Mouse (Mus musculus) embryonic facial prominence, embryonic 15.5 days (tissue): ENCODE results near the gene Apol7e. TPM values are rescaled to one million over a fixed set of nuclear protein-coding genes. Genes with fewer than 3 reads are reported as not detected.
"Not testable (repeated sequence)": the region's sequence is repeated elsewhere in the genome, so short reads cannot be mapped to it uniquely, and the experiment has no call there.

Experiments used
- ATAC-seq: fragments of 200-750 bp; cut with Nextera tagmentation; 2 replicates; pipeline ENCODE4 v1.8.0; 2017; ENCODE audit warnings: low read depth, moderate TSS enrichment; ENCODE audit not compliant: insufficient number of reproducible peaks, low FRiP score, low TSS enrichment
- H3K27ac ChIP-seq: fragments of 300-500 bp; sonication (generic); replicated peaks from 2 replicates; pipeline ENCODE4 v1.5.1; 2015; ENCODE audit warnings: mild to moderate bottlenecking, inconsistent platforms
- H3K27me3 ChIP-seq: fragments of 300-500 bp; sonication (generic); 2 replicates; pipeline ENCODE4 v1.6.1; 2015; ENCODE audit warnings: inconsistent platforms
- H3K36me3 ChIP-seq: fragments of 300-500 bp; sonication (generic); 2 replicates; pipeline ENCODE4 v1.6.1; 2015; ENCODE audit warnings: mild to moderate bottlenecking, inconsistent platforms
- H3K4me1 ChIP-seq: fragments of 300-500 bp; sonication (generic); 2 replicates; pipeline ENCODE4 v1.6.1; 2015; ENCODE audit warnings: inconsistent platforms
- H3K4me2 ChIP-seq: fragments of 300-500 bp; sonication (generic); replicated peaks from 2 replicates; pipeline ENCODE4 v1.6.1; 2015; ENCODE audit warnings: mild to moderate bottlenecking, inconsistent platforms
- H3K4me3 ChIP-seq: fragments of 300-500 bp; sonication (generic); replicated peaks from 2 replicates; pipeline ENCODE4 v1.5.1; 2015; ENCODE audit warnings: mild to moderate bottlenecking, inconsistent platforms
- H3K9ac ChIP-seq: fragments of 300-500 bp; sonication (generic); 2 replicates; pipeline ENCODE4 v1.6.1; 2015; ENCODE audit warnings: inconsistent platforms
- H3K9me3 ChIP-seq: fragments of 300-500 bp; sonication (generic); replicated peaks from 2 replicates; pipeline ENCODE4 v1.6.1; 2016; ENCODE audit warnings: inconsistent platforms
- WGBS: fragments of 180-500 bp; shearing (Covaris S2); methylation state at CpG from one replicate; pipeline ENCODE4 v1.1.7; 2015; 5-methylcytosine and 5-hydroxymethylcytosine counted together
- polyA plus RNA-seq: library from polyadenylated mRNA; unstranded; fragments of >200 nt; fragmentation: Nextera tagmentation; extraction: Ambion mirVana; gene quantifications from 2 replicates; pipeline ENCODE4 v1.2.1, GENCODE M21; 2015

Gene Apol7e
- polyA plus RNA-seq, result not detected in 2 replicates

GRCm38 (mm10) chr15:77698656-77699055 is at the start of gene Apol7e:
Gene Apol7e, plus strand, starts transcription at chr15:77698857.
- not testable (repeated sequence) for H3K27ac ChIP-seq, H3K9ac ChIP-seq, H3K9me3 ChIP-seq, H3K4me2 ChIP-seq, H3K27me3 ChIP-seq, H3K4me3 ChIP-seq, H3K36me3 ChIP-seq, H3K4me1 ChIP-seq, ATAC-seq
- 76% methylated on average over 4 of the region's 4 CpGs for WGBS

GRCm38 (mm10) chr15:77651143-77651542 is 47.5 kb upstream of the Apol7e start:
- H3K9me3 ChIP-seq, H3K27ac ChIP-seq, H3K9ac ChIP-seq, H3K4me3 ChIP-seq, H3K4me1 ChIP-seq, H3K4me2 ChIP-seq, H3K27me3 ChIP-seq, H3K36me3 ChIP-seq, ATAC-seq: not testable (repeated sequence)

- not testable (repeated sequence) for H3K9ac ChIP-seq, H3K27me3 ChIP-seq, H3K4me3 ChIP-seq, H3K9me3 ChIP-seq, H3K4me2 ChIP-seq, H3K4me1 ChIP-seq, ATAC-seq, H3K27ac ChIP-seq, H3K36me3 ChIP-seq
- WGBS, result 79% methylated on average over 1 of the region's 1 CpGs
These were observed 38.9 kb upstream of the Apol7e start for GRCm38 (mm10) chr15:77659773-77660172.

- H3K4me2 ChIP-seq, H3K4me3 ChIP-seq, H3K9ac ChIP-seq, H3K27ac ChIP-seq, ATAC-seq, H3K27me3 ChIP-seq, H3K4me1 ChIP-seq, H3K9me3 ChIP-seq, H3K36me3 ChIP-seq: not testable (repeated sequence)
- 80% methylated on average over 2 of the region's 2 CpGs for WGBS
These were observed 36.8 kb upstream of the Apol7e start for GRCm38 (mm10) chr15:77661841-77662240.

DNA sequence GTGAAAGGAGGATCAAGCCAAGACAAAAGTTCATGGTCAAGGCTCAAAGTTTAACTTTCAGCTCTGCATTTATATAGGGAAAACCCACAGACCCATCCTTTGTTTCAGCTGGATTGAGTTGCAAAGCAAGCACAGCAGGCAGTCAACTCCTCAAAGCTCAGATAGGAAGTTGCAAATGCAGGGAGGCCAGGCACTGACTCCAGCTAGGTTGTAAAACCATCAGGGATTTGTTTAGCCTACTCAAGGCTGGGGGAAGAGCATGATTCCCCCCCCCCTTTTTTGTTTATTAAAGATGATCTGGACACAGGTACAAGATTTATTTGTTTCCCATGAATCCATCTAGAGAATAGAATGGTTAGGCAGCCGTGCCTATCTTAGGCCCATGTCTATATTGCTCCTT is 24.6 kb upstream of the Apol7e start:
- not testable (repeated sequence) for H3K9ac ChIP-seq, H3K4me2 ChIP-seq, H3K4me3 ChIP-seq, H3K36me3 ChIP-seq, H3K27ac ChIP-seq, H3K4me1 ChIP-seq, H3K27me3 ChIP-seq, ATAC-seq, H3K9me3 ChIP-seq
- WGBS, result 68% methylated on average over 1 of the region's 1 CpGs

GRCm38 (mm10) chr15:77683944-77684343 is 14.7 kb upstream of the Apol7e start:
- ATAC-seq, H3K4me1 ChIP-seq, H3K27me3 ChIP-seq, H3K9me3 ChIP-seq, H3K36me3 ChIP-seq, H3K27ac ChIP-seq, H3K4me2 ChIP-seq, H3K4me3 ChIP-seq, H3K9ac ChIP-seq: not testable (repeated sequence)
- 15% methylated on average over 11 of the region's 11 CpGs for WGBS

DNA sequence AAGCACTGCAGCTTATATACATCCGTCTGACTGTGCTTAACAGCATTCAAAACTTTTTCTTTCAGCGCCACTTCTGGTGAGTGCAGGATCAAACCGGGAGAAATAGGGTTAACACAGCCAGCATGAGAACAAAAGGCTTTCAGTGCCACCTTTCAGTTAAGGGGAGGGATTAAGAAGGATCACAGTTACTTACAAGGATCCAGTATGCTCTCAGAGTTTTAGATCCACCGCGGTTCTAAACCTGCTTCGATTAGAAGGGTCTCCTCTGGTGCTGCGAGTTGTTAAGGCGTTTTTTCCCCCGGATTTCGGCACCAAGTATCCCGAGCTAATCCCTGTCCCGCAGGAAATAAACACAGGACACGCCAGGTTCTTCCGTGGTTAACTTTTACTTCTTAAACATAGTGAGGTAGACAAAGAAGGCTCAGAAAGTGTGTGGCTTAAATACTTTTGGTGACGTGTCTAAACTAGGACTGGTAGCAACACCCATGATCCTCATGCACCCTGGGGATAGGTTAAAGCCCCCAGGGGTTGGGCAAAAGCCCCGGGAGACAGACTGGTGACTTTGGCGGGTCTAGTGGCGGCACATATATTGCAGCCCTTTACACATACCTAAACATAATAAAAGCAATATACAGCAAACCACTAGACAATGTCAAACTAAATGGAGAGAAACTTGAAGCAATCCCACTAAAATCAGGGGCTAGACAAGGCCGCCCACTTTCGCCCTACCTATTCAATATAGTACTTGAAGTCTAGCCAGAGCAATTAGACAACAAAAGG is 6.9 kb upstream of the Apol7e start:
- H3K9me3 ChIP-seq, H3K27ac ChIP-seq, H3K27me3 ChIP-seq, H3K9ac ChIP-seq, ATAC-seq, H3K4me1 ChIP-seq, H3K36me3 ChIP-seq: not testable (repeated sequence)
- H3K4me2 ChIP-seq, result peak overlapping the region; percentile 50
- H3K4me3 ChIP-seq, result peak overlapping the region; percentile 23
- 7% methylated on average over 19 of the region's 20 CpGs for WGBS

DNA sequence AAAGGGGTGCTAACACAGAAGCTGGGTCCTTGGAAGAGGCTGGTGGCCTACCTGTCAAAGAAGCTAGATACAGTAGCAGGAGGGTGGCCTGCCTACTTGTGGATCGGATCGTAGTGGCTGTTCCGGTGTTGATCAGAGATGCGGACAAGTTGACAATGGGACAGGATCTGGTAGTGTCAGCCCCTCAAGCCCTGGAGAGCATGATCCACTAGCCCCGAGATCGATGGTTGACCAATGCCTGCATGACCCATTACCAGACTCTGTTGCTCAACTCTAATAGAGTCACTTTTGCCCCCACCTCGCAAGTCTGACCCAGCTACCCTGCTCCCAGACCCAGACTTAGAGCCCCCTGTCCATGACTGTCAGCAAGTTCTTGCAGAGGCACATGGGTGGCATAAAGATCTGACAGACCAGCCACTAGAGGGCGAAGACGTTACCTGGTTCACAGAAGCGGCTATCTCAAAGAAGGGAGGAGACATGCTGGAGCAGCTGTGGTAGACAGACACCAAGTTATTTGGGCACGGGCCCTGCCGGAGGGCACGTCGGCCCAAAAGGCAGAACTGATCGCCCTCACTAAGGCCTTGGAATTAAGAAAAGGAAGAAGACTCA is 3.9 kb upstream of the Apol7e start:
- not testable (repeated sequence) for ATAC-seq, H3K36me3 ChIP-seq, H3K9ac ChIP-seq, H3K27ac ChIP-seq, H3K4me2 ChIP-seq, H3K4me1 ChIP-seq, H3K4me3 ChIP-seq, H3K27me3 ChIP-seq, H3K9me3 ChIP-seq
- WGBS, result 40% methylated on average over 12 of the region's 15 CpGs

- not testable (repeated sequence) for H3K4me3 ChIP-seq, H3K27ac ChIP-seq, H3K4me2 ChIP-seq, H3K9ac ChIP-seq, H3K9me3 ChIP-seq, H3K36me3 ChIP-seq, H3K4me1 ChIP-seq, H3K27me3 ChIP-seq, ATAC-seq
- WGBS, result 69% methylated on average over 3 of the region's 3 CpGs
These were observed 6.6 kb downstream of the Apol7e start for GRCm38 (mm10) chr15:77705306-77705705.

GRCm38 (mm10) chr15:77708936-77709335 is 10.3 kb downstream of the Apol7e start:
- not testable (repeated sequence) for ATAC-seq, H3K9me3 ChIP-seq, H3K36me3 ChIP-seq, H3K4me1 ChIP-seq, H3K9ac ChIP-seq, H3K4me2 ChIP-seq, H3K27me3 ChIP-seq, H3K27ac ChIP-seq, H3K4me3 ChIP-seq
- 63% methylated on average over 1 of the region's 1 CpGs for WGBS

DNA sequence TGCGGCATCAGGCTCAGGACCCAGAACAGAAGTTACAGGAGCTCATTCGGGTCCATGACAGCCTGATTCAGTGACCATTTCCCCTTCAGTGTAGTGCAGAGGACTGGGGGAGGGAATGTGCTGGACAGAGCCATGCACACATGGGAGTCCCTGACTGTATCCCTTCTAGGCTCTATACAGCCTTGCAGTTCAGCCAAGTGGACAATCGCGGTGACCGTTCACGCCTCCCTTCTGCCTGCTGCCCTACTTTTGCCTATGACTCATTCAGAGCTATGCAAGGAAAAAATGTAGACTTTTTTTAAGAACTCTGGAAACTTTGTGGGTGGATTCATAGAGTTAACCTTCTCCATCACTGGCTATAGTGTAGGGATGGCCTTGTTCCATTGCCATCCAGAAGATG is 19.6 kb downstream of the Apol7e start:
- H3K4me2 ChIP-seq, H3K4me1 ChIP-seq, H3K27ac ChIP-seq, H3K27me3 ChIP-seq, H3K36me3 ChIP-seq, H3K4me3 ChIP-seq, H3K9me3 ChIP-seq, H3K9ac ChIP-seq, ATAC-seq: not testable (repeated sequence)
- WGBS, result 77% methylated on average over 5 of the region's 6 CpGs

- no CpG with 5 or more reads among the region's 3 CpGs for WGBS
These were observed 22.9 kb downstream of the Apol7e start for GRCm38 (mm10) chr15:77721509-77721908.

More at GRCm38 (mm10) chr15:77721509-77721908, 22.9 kb downstream of the Apol7e start:
- H3K27me3 ChIP-seq, H3K4me1 ChIP-seq, H3K9me3 ChIP-seq, H3K4me2 ChIP-seq, H3K36me3 ChIP-seq, H3K4me3 ChIP-seq, H3K9ac ChIP-seq, H3K27ac ChIP-seq, ATAC-seq: not testable (repeated sequence)
